Mouse (Mus musculus): Measurements from ENCODE around the gene Tulp3. TPM values are rescaled to one million over a fixed set of nuclear protein-coding genes. Genes with fewer than 3 reads are reported as not detected.
A peak's percentile ranks its signal among the peaks of the same experiment; 100 is the strongest.

Tulp3 gene
- polyA plus RNA-seq, 1 experiment = 2.4 TPM

- no peaks in the 10 kb centered on the region for H3K36me3 ChIP-seq (ENCODE audit: control insufficient read depth, insufficient read depth, low read length)
- 36% methylated on average over 14 of the region's 14 CpGs for WGBS
- H3K4me1 ChIP-seq (ENCODE audit: control insufficient read depth, insufficient read depth, insufficient read length, low read length) = peaks cover 11% of the 10 kb centered on the region; the same call in 1 of the 2 replicates
- TF ChIP-seq CTCF (IDR thresholded peaks at IDR 0.05; ENCODE audit: extremely low read depth, insufficient read length, insufficient replicate concordance, low read depth, low read length) = no peak
- TF ChIP-seq POLR2A (IDR thresholded peaks at IDR 0.05; ENCODE audit: low read depth, low read length) = no peak
- H3K27ac ChIP-seq (ENCODE audit: insufficient read depth, low read depth, low read length) = no peak overlapping the region
- H3K4me3 ChIP-seq (ENCODE audit: low read depth, low read length) = no peak overlapping the region
- no peaks in the 10 kb centered on the region for H3K27me3 ChIP-seq (ENCODE audit: control insufficient read depth, insufficient read depth, low read length)
Observed at GRCm38 (mm10) chr6:128280472-128281145, 75.0 kb downstream of the Tulp3 start.

GRCm38 (mm10) chr6:128279608-128280007 is 76.0 kb downstream of the Tulp3 start:
- no peaks in the 10 kb centered on the region for H3K36me3 ChIP-seq (ENCODE audit: control insufficient read depth, insufficient read depth, low read length)
- 74% methylated on average over 5 of the region's 5 CpGs for WGBS
- no peak overlapping the region for H3K4me3 ChIP-seq (ENCODE audit: low read depth, low read length)
- H3K27ac ChIP-seq (ENCODE audit: insufficient read depth, low read depth, low read length) = no peak overlapping the region
- H3K27me3 ChIP-seq (ENCODE audit: control insufficient read depth, insufficient read depth, low read length) = no peaks in the 10 kb centered on the region
- TF ChIP-seq POLR2A (IDR thresholded peaks at IDR 0.05; ENCODE audit: low read depth, low read length) (no peak), CTCF (IDR thresholded peaks at IDR 0.05; ENCODE audit: extremely low read depth, insufficient read length, insufficient replicate concordance, low read depth, low read length) (no peak)
- peaks cover 9% of the 10 kb centered on the region; the same call in 1 of the 2 replicates for H3K4me1 ChIP-seq (ENCODE audit: control insufficient read depth, insufficient read depth, insufficient read length, low read length)

GRCm38 (mm10) chr6:128279099-128279498 is 76.6 kb downstream of the Tulp3 start:
- H3K4me1 ChIP-seq (ENCODE audit: control insufficient read depth, insufficient read depth, insufficient read length, low read length) = peaks cover 9% of the 10 kb centered on the region; the same call in 1 of the 2 replicates
- no peak overlapping the region for H3K27ac ChIP-seq (ENCODE audit: insufficient read depth, low read depth, low read length)
- H3K27me3 ChIP-seq (ENCODE audit: control insufficient read depth, insufficient read depth, low read length) = no peaks in the 10 kb centered on the region
- 81% methylated on average over 4 of the region's 4 CpGs for WGBS
- TF ChIP-seq POLR2A (IDR thresholded peaks at IDR 0.05; ENCODE audit: low read depth, low read length) (no peak), CTCF (IDR thresholded peaks at IDR 0.05; ENCODE audit: extremely low read depth, insufficient read length, insufficient replicate concordance, low read depth, low read length) (no peak)
- H3K36me3 ChIP-seq (ENCODE audit: control insufficient read depth, insufficient read depth, low read length) = no peaks in the 10 kb centered on the region
- H3K4me3 ChIP-seq (ENCODE audit: low read depth, low read length) = no peak overlapping the region

GRCm38 (mm10) chr6:128277132-128278085 is 78.2 kb downstream of the Tulp3 start:
- Histone ChIP-seq H3K27ac (ENCODE audit: insufficient read depth, low read depth, low read length) (0 out of 2 replicates have a peak overlapping the region, but pooled peaks have one; percentile 43), H3K4me1 (ENCODE audit: control insufficient read depth, insufficient read depth, insufficient read length, low read length) (peaks cover 9% of the 10 kb centered on the region; the same call in 1 of the 2 replicates), H3K36me3 (ENCODE audit: control insufficient read depth, insufficient read depth, low read length) (no peaks in the 10 kb centered on the region), H3K4me3 (ENCODE audit: low read depth, low read length) (no peak overlapping the region), H3K27me3 (ENCODE audit: control insufficient read depth, insufficient read depth, low read length) (no peaks in the 10 kb centered on the region)
- TF ChIP-seq POLR2A (IDR thresholded peaks at IDR 0.05; ENCODE audit: low read depth, low read length) (no peak), CTCF (IDR thresholded peaks at IDR 0.05; ENCODE audit: extremely low read depth, insufficient read length, insufficient replicate concordance, low read depth, low read length) (no peak)
- WGBS = 54% methylated on average over 11 of the region's 11 CpGs

GRCm38 (mm10) chr6:128276349-128276748 is 79.3 kb downstream of the Tulp3 start:
- 94% methylated on average over 6 of the region's 6 CpGs for WGBS
- Histone ChIP-seq H3K4me3 (ENCODE audit: low read depth, low read length) (no peak overlapping the region), H3K27me3 (ENCODE audit: control insufficient read depth, insufficient read depth, low read length) (no peaks in the 10 kb centered on the region), H3K4me1 (ENCODE audit: control insufficient read depth, insufficient read depth, insufficient read length, low read length) (peaks cover 9% of the 10 kb centered on the region; the same call in 1 of the 2 replicates), H3K27ac (ENCODE audit: insufficient read depth, low read depth, low read length) (no peak overlapping the region), H3K36me3 (ENCODE audit: control insufficient read depth, insufficient read depth, low read length) (no peaks in the 10 kb centered on the region)
- TF ChIP-seq CTCF (IDR thresholded peaks at IDR 0.05; ENCODE audit: extremely low read depth, insufficient read length, insufficient replicate concordance, low read depth, low read length) = no peak
- no peak for TF ChIP-seq POLR2A (IDR thresholded peaks at IDR 0.05; ENCODE audit: low read depth, low read length)

- Histone ChIP-seq H3K27me3 (ENCODE audit: control insufficient read depth, insufficient read depth, low read length) (no peaks in the 10 kb centered on the region), H3K4me3 (ENCODE audit: low read depth, low read length) (no peak overlapping the region), H3K27ac (ENCODE audit: insufficient read depth, low read depth, low read length) (no peak overlapping the region), H3K36me3 (ENCODE audit: control insufficient read depth, insufficient read depth, low read length) (no peaks in the 10 kb centered on the region), H3K4me1 (ENCODE audit: control insufficient read depth, insufficient read depth, insufficient read length, low read length) (peaks cover 9% of the 10 kb centered on the region; the same call in 1 of the 2 replicates)
- WGBS = 84% methylated on average over 8 of the region's 8 CpGs
- no peak for TF ChIP-seq CTCF (IDR thresholded peaks at IDR 0.05; ENCODE audit: extremely low read depth, insufficient read length, insufficient replicate concordance, low read depth, low read length)
- no peak for TF ChIP-seq POLR2A (IDR thresholded peaks at IDR 0.05; ENCODE audit: low read depth, low read length)
Observed at GRCm38 (mm10) chr6:128275506-128276064, 80.1 kb downstream of the Tulp3 start.

Data from small intestine, adult 2 months (tissue).